Comparison of ENCODE assay signal across 14 mouse cellular contexts in genomic region chr5:129380861-129381260, GRCm38 (mm10).
"Had no signal": no experiment of that assay in that cellular context is flagged by ENCODE, and none has a peak within 500 bp of the region (broad histone marks: within the 10 kb centered on the region; RNA-seq: fewer than 3 reads in every experiment).

No protein-coding gene starts in this region.

- DNase-seq: gastrocnemius, postnatal 14 days; gastrocnemius, postnatal 36 days; heart, adult 11 months; heart, adult 2 months; heart, postnatal 14 days; heart, postnatal 36 days; kidney, adult 11 months; kidney, adult 2 months; kidney, adult 9 months; kidney, postnatal 25 days; kidney, postnatal 4 days; layer of hippocampus, adult 9-11 months; layer of hippocampus, postnatal 36 days; left cerebral cortex, postnatal 4 days had no signal
